Mouse (Mus musculus) Patski (cell line): Measurements from ENCODE around the gene Sod1. TPM values are rescaled to one million over a fixed set of nuclear protein-coding genes. Genes with fewer than 3 reads are reported as not detected.

ENCODE experiments used
- ATAC-seq: fragments of 100-300 bp; one replicate; pipeline ENCODE4 v1.8.0; 2021
- CTCF ChIA-PET: fragments of 350-600 bp; sonication (Branson Sonifier 250); formaldehyde crosslinking; loops from one replicate; lab custom pipeline; 2022; ENCODE audit warnings: inconsistent platforms; lab: Charles Lee
- POLR2A ChIA-PET: fragments of 350-600 bp; sonication (Branson Sonifier 250); formaldehyde crosslinking; loops from one replicate; lab custom pipeline; 2022; ENCODE audit warnings: antibody characterized with exemption, inconsistent platforms; lab: Charles Lee
- DNase-seq: peaks from one replicate; pipeline ENCODE4 v3.0.0-alpha.2; 2011; ENCODE audit warnings: low read depth, low spot score
- H3K27me3 ChIP-seq: fragments of 371-371 bp; one replicate; pipeline ENCODE4 v1.5.1; 2021
- CTCF ChIP-seq: fragments of 100-300 bp; IDR thresholded peaks from one replicate; pipeline ENCODE4 v1.5.1; 2021
- in situ Hi-C: fragments of 300-500 bp; cut with MboI; formaldehyde crosslinking; loops from 3 replicates; pipeline ENCODE4 v1.11.1; 2018; ENCODE audit warnings: low pct_unique_long_range_greater_than_20kb, mixed read lengths
- polyA plus RNA-seq: library from polyadenylated mRNA; unstranded; gene quantifications from one replicate; pipeline ENCODE4 v1.2.3, GENCODE M21; 2021

The Sod1 gene
- polyA plus RNA-seq, 1 experiment from 2014 or later = 720 TPM

- no peak for DNase-seq
- peak; percentile 53 for ATAC-seq
- peak; percentile 56 for TF ChIP-seq CTCF
- H3K27me3 ChIP-seq = no peaks in the 10 kb centered on the region
- POLR2A ChIA-PET = no interaction called here
- in situ Hi-C loops = loop anchor here (5.0 kb wide), 2 partner anchors 345 to 415 kb away; no protein-coding TSS in a partner anchor
- CTCF ChIA-PET = interaction anchor here (1.1 to 3.6 kb wide), 5 partner anchors 9 to 414 kb away, joined by 3 to 21 read pairs (median 3); no protein-coding TSS in a partner anchor
Measured at GRCm38 (mm10) chr16:90187453-90187852, 33.1 kb upstream of the Sod1 start.

- TF ChIP-seq CTCF = no peak
- DNase-seq (no peak), ATAC-seq (no peak)
- ChIA-PET CTCF (no interaction called here), POLR2A (no interaction called here)
- in situ Hi-C loops = no loop called here
- H3K27me3 ChIP-seq = no peaks in the 10 kb centered on the region
Measured at GRCm38 (mm10) chr16:90191289-90191688, 29.3 kb upstream of the Sod1 start.

- ChIA-PET POLR2A (no interaction called here), CTCF (no interaction called here)
- no peak for ATAC-seq
- H3K27me3 ChIP-seq = no peaks in the 10 kb centered on the region
- no peak for DNase-seq
- in situ Hi-C loops = no loop called here
- no peak for TF ChIP-seq CTCF
Measured at GRCm38 (mm10) chr16:90193719-90194118, 26.8 kb upstream of the Sod1 start.

GRCm38 (mm10) chr16:90196688-90197240 lies 23.8 kb upstream of the Sod1 start:
- ChIA-PET CTCF (interaction anchor here (0.9 kb wide), 1 partner anchor 9 kb away, joined by 3 read pairs; no protein-coding TSS in a partner anchor), POLR2A (no interaction called here)
- DNase-seq (no peak), ATAC-seq (no peak)
- in situ Hi-C loops = no loop called here
- no peak for TF ChIP-seq CTCF
- H3K27me3 ChIP-seq = peaks cover 2% of the 10 kb centered on the region

- in situ Hi-C loops = no loop called here
- ChIA-PET CTCF (interaction anchor here (0.9 to 1.4 kb wide), 2 partner anchors 9 to 16 kb away, joined by 3 read pairs; no protein-coding TSS in a partner anchor), POLR2A (no interaction called here)
- ATAC-seq (peak; percentile 83), DNase-seq (no peak)
- H3K27me3 ChIP-seq = peaks cover 5% of the 10 kb centered on the region
- TF ChIP-seq CTCF = peak; percentile 65
Measured at GRCm38 (mm10) chr16:90197337-90197973, 23.1 kb upstream of the Sod1 start.

- DNase-seq = no peak
- in situ Hi-C loops = no loop called here
- ChIA-PET POLR2A (interaction anchor here (0.6 kb wide), 1 partner anchor 286 kb away, joined by 4 read pairs; no protein-coding TSS in a partner anchor), CTCF (interaction anchor here (1.4 kb wide), 1 partner anchor 15 kb away, joined by 3 read pairs; no protein-coding TSS in a partner anchor)
- peaks cover 5% of the 10 kb centered on the region for H3K27me3 ChIP-seq
- no peak for TF ChIP-seq CTCF
- ATAC-seq = no peak
Measured at GRCm38 (mm10) chr16:90198626-90199025, 21.9 kb upstream of the Sod1 start.

GRCm38 (mm10) chr16:90199174-90199573 lies 21.4 kb upstream of the Sod1 start:
- H3K27me3 ChIP-seq = peaks cover 5% of the 10 kb centered on the region
- no peak for TF ChIP-seq CTCF
- in situ Hi-C loops = no loop called here
- POLR2A ChIA-PET = interaction anchor here (0.6 kb wide), 1 partner anchor 286 kb away, joined by 4 read pairs; no protein-coding TSS in a partner anchor
- DNase-seq = no peak
- no peak for ATAC-seq
- CTCF ChIA-PET = interaction anchor here (1.2 kb wide), 1 partner anchor 188 kb away, joined by 3 read pairs; no protein-coding TSS in a partner anchor

- ATAC-seq = no peak
- CTCF ChIA-PET = interaction anchor here (1.2 kb wide), 1 partner anchor 15 kb away, joined by 3 read pairs; no protein-coding TSS in a partner anchor
- no peak for TF ChIP-seq CTCF
- in situ Hi-C loops = no loop called here
- no peak for DNase-seq
- POLR2A ChIA-PET = no interaction called here
- peaks cover 5% of the 10 kb centered on the region for H3K27me3 ChIP-seq
Measured at GRCm38 (mm10) chr16:90202140-90202539, 18.4 kb upstream of the Sod1 start.

GRCm38 (mm10) chr16:90203226-90203962 lies 17.2 kb upstream of the Sod1 start:
- ChIA-PET CTCF (interaction anchor here (0.9 kb wide), 1 partner anchor 17 kb away, joined by 3 read pairs; no protein-coding TSS in a partner anchor), POLR2A (no interaction called here)
- DNase-seq (no peak), ATAC-seq (no peak)
- peaks cover 5% of the 10 kb centered on the region for H3K27me3 ChIP-seq
- in situ Hi-C loops = no loop called here
- TF ChIP-seq CTCF = no peak

- in situ Hi-C loops = no loop called here
- DNase-seq (no peak), ATAC-seq (no peak)
- TF ChIP-seq CTCF = no peak
- ChIA-PET POLR2A (no interaction called here), CTCF (interaction anchor here (1.8 kb wide), 1 partner anchor 11 kb away, joined by 5 read pairs; no protein-coding TSS in a partner anchor)
- H3K27me3 ChIP-seq = peaks cover 5% of the 10 kb centered on the region
Measured at GRCm38 (mm10) chr16:90204868-90205267, 15.7 kb upstream of the Sod1 start.
